Mouse (Mus musculus): ENCODE data around the gene Ptms. TPM values are rescaled to one million over a fixed set of nuclear protein-coding genes. Genes with fewer than 3 reads are reported as not detected.

The Ptms gene
- polyA plus RNA-seq, 1 experiment from 2014 or later = 303 TPM

- no peak for ATAC-seq (ENCODE audit: low FRiP score, low read depth)
- no peaks in the 10 kb centered on the region for H3K9me3 ChIP-seq
- H3K4me2 ChIP-seq (replicated peaks) = peak overlapping the region; percentile 49
Observed at GRCm38 (mm10) chr6:124925173-124925793, 5.4 kb upstream of the Ptms start.

GRCm38 (mm10) chr6:124921539-124921938 is 1.6 kb upstream of the Ptms start:
- Histone ChIP-seq H3K4me2 (replicated peaks) (no peak overlapping the region), H3K4me3 (no peak overlapping the region), H3K4me1 (peaks cover 51% of the 10 kb centered on the region), H3K36me3 (no peaks in the 10 kb centered on the region), H3K27ac (peak overlapping the region; percentile 100), H3K9ac (no peak overlapping the region), H3K27me3 (no peaks in the 10 kb centered on the region), H3K9me3 (no peaks in the 10 kb centered on the region)
- WGBS = 69% methylated on average over 4 of the region's 4 CpGs
- ATAC-seq (ENCODE audit: low FRiP score, low read depth) = no peak

More at GRCm38 (mm10) chr6:124925173-124925793, 5.4 kb upstream of the Ptms start:
- peaks cover 45% of the 10 kb centered on the region for H3K4me1 ChIP-seq
- H3K27me3 ChIP-seq = no peaks in the 10 kb centered on the region
- H3K36me3 ChIP-seq = no peaks in the 10 kb centered on the region
- H3K27ac ChIP-seq = peak overlapping the region; percentile 83
- no peak overlapping the region for H3K9ac ChIP-seq
- 14% methylated on average over 12 of the region's 12 CpGs for WGBS
- H3K4me3 ChIP-seq = peak overlapping the region; percentile 9

- WGBS = 22% methylated on average over 9 of the region's 9 CpGs
- H3K27me3 ChIP-seq = no peaks in the 10 kb centered on the region
- H3K36me3 ChIP-seq = no peaks in the 10 kb centered on the region
- peaks cover 52% of the 10 kb centered on the region for H3K4me1 ChIP-seq
- peak overlapping the region; percentile 100 for H3K4me2 ChIP-seq (replicated peaks)
- H3K4me3 ChIP-seq = peak overlapping the region; percentile 90
- peak overlapping the region; percentile 100 for H3K27ac ChIP-seq
- H3K9me3 ChIP-seq = no peaks in the 10 kb centered on the region
- ATAC-seq (ENCODE audit: low FRiP score, low read depth) = no peak
- H3K9ac ChIP-seq = no peak overlapping the region; the same call in 1 of the 2 replicates
Observed at GRCm38 (mm10) chr6:124920318-124921085, 599 bp upstream of the Ptms start.

GRCm38 (mm10) chr6:124918890-124919627 is 844 bp downstream of the Ptms start:
- H3K27me3 ChIP-seq = no peaks in the 10 kb centered on the region
- no peak overlapping the region for H3K9ac ChIP-seq
- peaks cover 56% of the 10 kb centered on the region for H3K4me1 ChIP-seq
- H3K27ac ChIP-seq = peak overlapping the region; percentile 100
- 24% methylated on average over 14 of the region's 14 CpGs for WGBS
- peak overlapping the region; percentile 90 for H3K4me3 ChIP-seq
- peak overlapping the region; percentile 100 for H3K4me2 ChIP-seq (replicated peaks)
- peaks cover 11% of the 10 kb centered on the region for H3K36me3 ChIP-seq
- no peak for ATAC-seq (ENCODE audit: low FRiP score, low read depth)
- H3K9me3 ChIP-seq = no peaks in the 10 kb centered on the region

- Histone ChIP-seq H3K4me2 (replicated peaks) (peak overlapping the region; percentile 100), H3K4me1 (peaks cover 58% of the 10 kb centered on the region), H3K9ac (peak overlapping the region; percentile 100), H3K36me3 (peaks cover 19% of the 10 kb centered on the region), H3K4me3 (peak overlapping the region; percentile 90), H3K27me3 (no peaks in the 10 kb centered on the region), H3K9me3 (no peaks in the 10 kb centered on the region), H3K27ac (peak overlapping the region; percentile 100)
- no peak for ATAC-seq (ENCODE audit: low FRiP score, low read depth)
- WGBS = 7% methylated on average over 7 of the region's 7 CpGs
Observed at GRCm38 (mm10) chr6:124918331-124918690, 1.6 kb downstream of the Ptms start.

GRCm38 (mm10) chr6:124917518-124918330 is 2.2 kb downstream of the Ptms start:
- ATAC-seq (ENCODE audit: low FRiP score, low read depth) = peak; percentile 66
- peak overlapping the region; percentile 100 for H3K9ac ChIP-seq
- 2% methylated on average over 66 of the region's 89 CpGs for WGBS

GRCm38 (mm10) chr6:124916695-124917517 is 3.0 kb downstream of the Ptms start:
- ATAC-seq (ENCODE audit: low FRiP score, low read depth) = peak; percentile 25

More at GRCm38 (mm10) chr6:124917518-124918330, 2.2 kb downstream of the Ptms start:
- no peaks in the 10 kb centered on the region for H3K27me3 ChIP-seq
- peak overlapping the region; percentile 90 for H3K4me3 ChIP-seq
- H3K9me3 ChIP-seq = no peaks in the 10 kb centered on the region
- peaks cover 61% of the 10 kb centered on the region for H3K4me1 ChIP-seq
- peaks cover 24% of the 10 kb centered on the region for H3K36me3 ChIP-seq
- H3K4me2 ChIP-seq (replicated peaks) = peak overlapping the region; percentile 100
- peak overlapping the region; percentile 100 for H3K27ac ChIP-seq

GRCm38 (mm10) chr6:124915942-124916694 is 3.8 kb downstream of the Ptms start:
- H3K27me3 ChIP-seq = no peaks in the 10 kb centered on the region; the same call in 1 of the 2 replicates
- peak overlapping the region; percentile 100 for H3K27ac ChIP-seq
- peaks cover 66% of the 10 kb centered on the region for H3K4me1 ChIP-seq
- WGBS = 4% methylated on average over 12 of the region's 12 CpGs
- H3K36me3 ChIP-seq = peaks cover 29% of the 10 kb centered on the region
- H3K4me2 ChIP-seq (replicated peaks) = peak overlapping the region; percentile 100
- no peaks in the 10 kb centered on the region for H3K9me3 ChIP-seq
- ATAC-seq (ENCODE audit: low FRiP score, low read depth) = no peak
- peak overlapping the region; percentile 100 for H3K9ac ChIP-seq
- H3K4me3 ChIP-seq = peak overlapping the region; percentile 90

More at GRCm38 (mm10) chr6:124916695-124917517, 3.0 kb downstream of the Ptms start:
- Histone ChIP-seq H3K4me1 (peaks cover 67% of the 10 kb centered on the region), H3K27ac (peak overlapping the region; percentile 100), H3K27me3 (no peaks in the 10 kb centered on the region), H3K9ac (peak overlapping the region; percentile 100), H3K4me2 (replicated peaks) (peak overlapping the region; percentile 100), H3K36me3 (peaks cover 29% of the 10 kb centered on the region), H3K9me3 (no peaks in the 10 kb centered on the region), H3K4me3 (peak overlapping the region; percentile 90)
- WGBS = 0% methylated on average over 36 of the region's 67 CpGs

GRCm38 (mm10) chr6:124915160-124915941 is 4.6 kb downstream of the Ptms start:
- Histone ChIP-seq H3K36me3 (peaks cover 29% of the 10 kb centered on the region), H3K4me3 (peak overlapping the region; percentile 90), H3K4me1 (peaks cover 63% of the 10 kb centered on the region), H3K27me3 (peaks cover 8% of the 10 kb centered on the region), H3K9ac (peak overlapping the region; percentile 100), H3K4me2 (replicated peaks) (peak overlapping the region; percentile 100), H3K9me3 (no peaks in the 10 kb centered on the region), H3K27ac (peak overlapping the region; percentile 28; the same call in 1 of the 2 replicates)
- ATAC-seq (ENCODE audit: low FRiP score, low read depth) = no peak
- WGBS = 18% methylated on average over 22 of the region's 22 CpGs

Measured in limb, embryonic 13.5 days (tissue).